Mouse (Mus musculus) liver, embryonic 11.5 days (tissue): ENCODE measurements around the gene H2afv. TPM values are rescaled to one million over a fixed set of nuclear protein-coding genes. Genes with fewer than 3 reads are reported as not detected.

Experiments
- ATAC-seq: fragments of 200-750 bp; cut with Nextera tagmentation; replicated peaks from 2 replicates; pipeline ENCODE4 v1.8.0; 2017; ENCODE audit warnings: moderate number of reproducible peaks, mild to moderate bottlenecking, moderate TSS enrichment, moderate library complexity; ENCODE audit not compliant: low FRiP score
- DNase-seq: peaks from one replicate; pipeline ENCODE4 v3.0.0-alpha.2; 2017; ENCODE audit warnings: low spot score
- H3K27ac ChIP-seq: fragments of 300-500 bp; sonication (generic); 2 replicates; pipeline ENCODE4 v1.5.1; 2014; ENCODE audit warnings: mild to moderate bottlenecking, low read depth, low read length, control low read depth
- H3K27me3 ChIP-seq: fragments of 300-500 bp; sonication (generic); replicated peaks from 2 replicates; pipeline ENCODE4 v1.6.1; 2014; ENCODE audit warnings: low read length, mixed read lengths; ENCODE audit not compliant: control insufficient read depth, insufficient read depth
- H3K36me3 ChIP-seq: fragments of 300-500 bp; sonication (generic); 2 replicates; pipeline ENCODE4 v1.6.1; 2014; ENCODE audit warnings: mild to moderate bottlenecking, low read length, moderate library complexity, mixed read lengths; ENCODE audit not compliant: control insufficient read depth, insufficient read depth
- H3K4me1 ChIP-seq: fragments of 300-500 bp; sonication (generic); replicated peaks from 2 replicates; pipeline ENCODE4 v1.6.1; 2014; ENCODE audit warnings: low read length, mixed read lengths; ENCODE audit not compliant: control insufficient read depth, insufficient read depth
- H3K4me2 ChIP-seq: fragments of 300-500 bp; sonication (generic); 2 replicates; pipeline ENCODE4 v1.6.1; 2014; ENCODE audit warnings: mild to moderate bottlenecking, control low read depth, moderate library complexity
- H3K4me3 ChIP-seq: fragments of 300-500 bp; sonication (generic); 2 replicates; pipeline ENCODE4 v1.5.1; 2014; ENCODE audit warnings: low read depth, low read length, control low read depth
- H3K9ac ChIP-seq: fragments of 300-500 bp; sonication (generic); 2 replicates; pipeline ENCODE4 v1.6.1; 2014; ENCODE audit warnings: low read depth, low read length, control low read depth
- H3K9me3 ChIP-seq: fragments of 300-500 bp; sonication (generic); 2 replicates; pipeline ENCODE4 v1.6.1; 2016; ENCODE audit warnings: low read length, inconsistent platforms, mixed read lengths; ENCODE audit not compliant: control insufficient read depth
- WGBS: fragments of 180-500 bp; shearing (Covaris S2); extraction: QIAGEN DNeasy Blood & Tissue Kit; methylation state at CpG from one replicate; pipeline ENCODE4 v1.1.7; 2014; 5-methylcytosine and 5-hydroxymethylcytosine counted together
- polyA plus RNA-seq: library from polyadenylated mRNA; unstranded; fragments of >200 nt; fragmentation: Nextera tagmentation; extraction: Ambion mirVana; gene quantifications from 2 replicates; pipeline ENCODE4 v1.2.1, GENCODE M21; 2014

Gene H2afv
- polyA plus RNA-seq, 1 experiment from 2014 or later: 254 TPM

- 51% methylated on average over 14 of the region's 14 CpGs for WGBS
- H3K36me3 ChIP-seq: peaks cover 41% of the 10 kb centered on the region
- no peak overlapping the region for H3K9ac ChIP-seq
- no peak overlapping the region for H3K4me2 ChIP-seq
- ATAC-seq: no peak
- no peak overlapping the region for H3K4me3 ChIP-seq
- H3K9me3 ChIP-seq: no peaks in the 10 kb centered on the region
- H3K4me1 ChIP-seq: peaks cover 15% of the 10 kb centered on the region
- peak overlapping the region; percentile 33; the same call in 1 of the 2 replicates for H3K27ac ChIP-seq
- H3K27me3 ChIP-seq: no peaks in the 10 kb centered on the region
- no peak for DNase-seq
Observed at GRCm38 (mm10) chr11:6406251-6407161, 37.7 kb downstream of the H2afv start.

GRCm38 (mm10) chr11:6405591-6406081 lies 38.6 kb downstream of the H2afv start:
- Histone ChIP-seq H3K4me2 (no peak overlapping the region), H3K36me3 (peaks cover 45% of the 10 kb centered on the region), H3K27ac (peak overlapping the region; percentile 33; the same call in 1 of the 2 replicates), H3K4me3 (no peak overlapping the region), H3K9ac (no peak overlapping the region), H3K4me1 (peaks cover 15% of the 10 kb centered on the region), H3K27me3 (no peaks in the 10 kb centered on the region), H3K9me3 (no peaks in the 10 kb centered on the region)
- no peak for ATAC-seq
- no peak for DNase-seq
- 85% methylated on average over 4 of the region's 4 CpGs for WGBS

- Histone ChIP-seq H3K4me1 (peaks cover 11% of the 10 kb centered on the region), H3K9ac (no peak overlapping the region), H3K9me3 (no peaks in the 10 kb centered on the region), H3K27ac (no peak overlapping the region), H3K4me2 (no peak overlapping the region), H3K36me3 (peaks cover 49% of the 10 kb centered on the region), H3K4me3 (no peak overlapping the region), H3K27me3 (no peaks in the 10 kb centered on the region)
- DNase-seq (no peak), ATAC-seq (no peak)
- 89% methylated on average over 9 of the region's 9 CpGs for WGBS
Observed at GRCm38 (mm10) chr11:6404699-6405566, 39.3 kb downstream of the H2afv start.

- peaks cover 57% of the 10 kb centered on the region for H3K36me3 ChIP-seq
- WGBS: 93% methylated on average over 5 of the region's 5 CpGs
- DNase-seq: no peak
- no peak overlapping the region for H3K9ac ChIP-seq
- H3K27me3 ChIP-seq: no peaks in the 10 kb centered on the region
- no peak overlapping the region for H3K27ac ChIP-seq
- peaks cover 11% of the 10 kb centered on the region for H3K4me1 ChIP-seq
- no peak for ATAC-seq
- no peak overlapping the region for H3K4me2 ChIP-seq
- H3K9me3 ChIP-seq: no peaks in the 10 kb centered on the region
- no peak overlapping the region for H3K4me3 ChIP-seq
Observed at GRCm38 (mm10) chr11:6403830-6404405, 40.3 kb downstream of the H2afv start.

- no peaks in the 10 kb centered on the region for H3K27me3 ChIP-seq
- H3K4me3 ChIP-seq: no peak overlapping the region
- H3K4me2 ChIP-seq: no peak overlapping the region
- peak; percentile 35; the same call in 1 of the 2 replicates for ATAC-seq
- 85% methylated on average over 19 of the region's 19 CpGs for WGBS
- no peak overlapping the region for H3K27ac ChIP-seq
- H3K4me1 ChIP-seq: peaks cover 11% of the 10 kb centered on the region
- H3K9ac ChIP-seq: no peak overlapping the region
- DNase-seq: no peak
- peaks cover 66% of the 10 kb centered on the region for H3K36me3 ChIP-seq
- H3K9me3 ChIP-seq: no peaks in the 10 kb centered on the region
Observed at GRCm38 (mm10) chr11:6402515-6403510, 41.4 kb downstream of the H2afv start.

GRCm38 (mm10) chr11:6398141-6398540 lies 46.1 kb downstream of the H2afv start:
- H3K27ac ChIP-seq: no peak overlapping the region
- H3K36me3 ChIP-seq: peaks cover 61% of the 10 kb centered on the region
- no peak overlapping the region for H3K4me3 ChIP-seq
- no peaks in the 10 kb centered on the region for H3K9me3 ChIP-seq
- 92% methylated on average over 10 of the region's 10 CpGs for WGBS
- no peak overlapping the region for H3K4me2 ChIP-seq
- no peak for DNase-seq
- H3K27me3 ChIP-seq: no peaks in the 10 kb centered on the region
- H3K4me1 ChIP-seq: no peaks in the 10 kb centered on the region
- ATAC-seq: no peak
- no peak overlapping the region for H3K9ac ChIP-seq

- H3K27me3 ChIP-seq: no peaks in the 10 kb centered on the region
- H3K4me2 ChIP-seq: no peak overlapping the region
- no peak overlapping the region for H3K27ac ChIP-seq
- 91% methylated on average over 5 of the region's 5 CpGs for WGBS
- no peaks in the 10 kb centered on the region for H3K9me3 ChIP-seq
- H3K36me3 ChIP-seq: peaks cover 48% of the 10 kb centered on the region
- no peak overlapping the region for H3K9ac ChIP-seq
- no peak for ATAC-seq
- H3K4me1 ChIP-seq: peaks cover 18% of the 10 kb centered on the region
- no peak for DNase-seq
- H3K4me3 ChIP-seq: no peak overlapping the region
Observed at GRCm38 (mm10) chr11:6395565-6395964, 48.7 kb downstream of the H2afv start.
